Mouse (Mus musculus) midbrain, embryonic 12.5 days (tissue): ENCODE results near the gene Cmas. TPM values are rescaled to one million over a fixed set of nuclear protein-coding genes. Genes with fewer than 3 reads are reported as not detected.

ENCODE experiments used
- ATAC-seq: fragments of 200-750 bp; cut with Nextera tagmentation; 2 replicates; pipeline ENCODE4 v1.8.0; 2017; ENCODE audit warnings: low read depth, moderate TSS enrichment, moderate library complexity; ENCODE audit not compliant: low FRiP score
- H3K27ac ChIP-seq: fragments of 300-500 bp; sonication (generic); replicated peaks from 2 replicates; pipeline ENCODE4 v1.5.1; 2016; ENCODE audit warnings: mild to moderate bottlenecking
- H3K27me3 ChIP-seq: fragments of 300-500 bp; sonication (generic); 2 replicates; pipeline ENCODE4 v1.6.1; 2016; ENCODE audit warnings: mild to moderate bottlenecking
- H3K36me3 ChIP-seq: fragments of 300-500 bp; sonication (generic); 2 replicates; pipeline ENCODE4 v1.6.1; 2016
- H3K4me1 ChIP-seq: fragments of 300-500 bp; sonication (generic); 2 replicates; pipeline ENCODE4 v1.6.1; 2016
- H3K4me2 ChIP-seq: fragments of 300-500 bp; sonication (generic); replicated peaks from 2 replicates; pipeline ENCODE4 v1.6.1; 2016; ENCODE audit warnings: mild to moderate bottlenecking, moderate library complexity
- H3K4me3 ChIP-seq: fragments of 300-500 bp; sonication (generic); 2 replicates; pipeline ENCODE4 v1.5.1; 2016; ENCODE audit warnings: mild to moderate bottlenecking
- H3K9ac ChIP-seq: fragments of 300-500 bp; sonication (generic); replicated peaks from 2 replicates; pipeline ENCODE4 v1.6.1; 2016; ENCODE audit warnings: mild to moderate bottlenecking, moderate library complexity
- H3K9me3 ChIP-seq: fragments of 300-500 bp; sonication (generic); 2 replicates; pipeline ENCODE4 v1.6.1; 2016; ENCODE audit warnings: mild to moderate bottlenecking
- WGBS: fragments of 180-500 bp; shearing (Covaris S2); methylation state at CpG from one replicate; pipeline ENCODE4 v1.1.7; 2016; 5-methylcytosine and 5-hydroxymethylcytosine counted together
- polyA plus RNA-seq: library from polyadenylated mRNA; unstranded; fragments of >200 nt; fragmentation: Nextera tagmentation; extraction: Ambion mirVana; gene quantifications from 2 replicates; pipeline ENCODE4 v1.2.1, GENCODE M21; 2016

The Cmas gene
- polyA plus RNA-seq, 1 experiment from 2014 or later, result 138 TPM

- Histone ChIP-seq H3K36me3 (no peaks in the 10 kb centered on the region), H3K27ac (no peak overlapping the region), H3K4me2 (no peak overlapping the region), H3K4me1 (no peaks in the 10 kb centered on the region), H3K9ac (no peak overlapping the region), H3K4me3 (no peak overlapping the region), H3K9me3 (no peaks in the 10 kb centered on the region), H3K27me3 (no peaks in the 10 kb centered on the region)
- ATAC-seq, result peak; percentile 49; the same call in 1 of the 2 replicates
- WGBS, result 50% methylated on average over 8 of the region's 8 CpGs
Observed at GRCm38 (mm10) chr6:142735302-142736005, 21.0 kb upstream of the Cmas start.

- Histone ChIP-seq H3K27ac (no peak overlapping the region), H3K4me1 (no peaks in the 10 kb centered on the region), H3K9ac (no peak overlapping the region), H3K36me3 (no peaks in the 10 kb centered on the region), H3K9me3 (no peaks in the 10 kb centered on the region), H3K4me2 (no peak overlapping the region), H3K27me3 (no peaks in the 10 kb centered on the region), H3K4me3 (no peak overlapping the region)
- no peak for ATAC-seq
- WGBS, result 90% methylated on average over 2 of the region's 2 CpGs
Observed at GRCm38 (mm10) chr6:142738225-142738624, 18.3 kb upstream of the Cmas start.

- WGBS, result 87% methylated on average over 6 of the region's 6 CpGs
- no peak for ATAC-seq
- no peaks in the 10 kb centered on the region for H3K36me3 ChIP-seq
- no peaks in the 10 kb centered on the region for H3K9me3 ChIP-seq
- no peak overlapping the region for H3K9ac ChIP-seq
- H3K4me1 ChIP-seq, result no peaks in the 10 kb centered on the region
- H3K27me3 ChIP-seq, result no peaks in the 10 kb centered on the region
- no peak overlapping the region for H3K4me2 ChIP-seq
- H3K4me3 ChIP-seq, result no peak overlapping the region
- no peak overlapping the region for H3K27ac ChIP-seq
Observed at GRCm38 (mm10) chr6:142738637-142739036, 17.8 kb upstream of the Cmas start.

GRCm38 (mm10) chr6:142741763-142742162 is 14.7 kb upstream of the Cmas start:
- no peaks in the 10 kb centered on the region for H3K4me1 ChIP-seq
- H3K4me2 ChIP-seq, result no peak overlapping the region
- H3K4me3 ChIP-seq, result no peak overlapping the region
- no peaks in the 10 kb centered on the region for H3K9me3 ChIP-seq
- no peak for ATAC-seq
- WGBS, result 88% methylated on average over 6 of the region's 6 CpGs
- H3K27ac ChIP-seq, result no peak overlapping the region
- H3K9ac ChIP-seq, result no peak overlapping the region
- H3K36me3 ChIP-seq, result no peaks in the 10 kb centered on the region
- no peaks in the 10 kb centered on the region for H3K27me3 ChIP-seq

- Histone ChIP-seq H3K9me3 (no peaks in the 10 kb centered on the region), H3K9ac (no peak overlapping the region), H3K27ac (no peak overlapping the region), H3K4me3 (no peak overlapping the region), H3K4me2 (no peak overlapping the region), H3K27me3 (no peaks in the 10 kb centered on the region), H3K4me1 (no peaks in the 10 kb centered on the region), H3K36me3 (no peaks in the 10 kb centered on the region)
- ATAC-seq, result no peak
- 52% methylated on average over 4 of the region's 4 CpGs for WGBS
Observed at GRCm38 (mm10) chr6:142743193-142743592, 13.3 kb upstream of the Cmas start.

GRCm38 (mm10) chr6:142745484-142745883 is 11.0 kb upstream of the Cmas start:
- Histone ChIP-seq H3K27ac (no peak overlapping the region), H3K9me3 (no peaks in the 10 kb centered on the region), H3K4me2 (no peak overlapping the region), H3K4me1 (no peaks in the 10 kb centered on the region), H3K9ac (no peak overlapping the region), H3K36me3 (no peaks in the 10 kb centered on the region), H3K27me3 (no peaks in the 10 kb centered on the region), H3K4me3 (no peak overlapping the region)
- 94% methylated on average over 5 of the region's 5 CpGs for WGBS
- ATAC-seq, result no peak

GRCm38 (mm10) chr6:142746765-142747164 is 9.7 kb upstream of the Cmas start:
- no peaks in the 10 kb centered on the region for H3K9me3 ChIP-seq
- H3K27me3 ChIP-seq, result no peaks in the 10 kb centered on the region
- no peak overlapping the region for H3K9ac ChIP-seq
- no peaks in the 10 kb centered on the region for H3K36me3 ChIP-seq
- WGBS, result 84% methylated on average over 7 of the region's 7 CpGs
- no peak overlapping the region for H3K27ac ChIP-seq
- ATAC-seq, result no peak
- no peaks in the 10 kb centered on the region for H3K4me1 ChIP-seq
- no peak overlapping the region for H3K4me2 ChIP-seq
- no peak overlapping the region for H3K4me3 ChIP-seq

- no peaks in the 10 kb centered on the region for H3K27me3 ChIP-seq
- no peaks in the 10 kb centered on the region for H3K4me1 ChIP-seq
- 94% methylated on average over 2 of the region's 2 CpGs for WGBS
- H3K4me2 ChIP-seq, result no peak overlapping the region
- H3K9me3 ChIP-seq, result no peaks in the 10 kb centered on the region
- H3K36me3 ChIP-seq, result no peaks in the 10 kb centered on the region
- H3K4me3 ChIP-seq, result no peak overlapping the region
- H3K9ac ChIP-seq, result no peak overlapping the region
- no peak overlapping the region for H3K27ac ChIP-seq
- ATAC-seq, result no peak
Observed at GRCm38 (mm10) chr6:142747165-142747564, 9.3 kb upstream of the Cmas start.

GRCm38 (mm10) chr6:142748057-142748708 is 8.3 kb upstream of the Cmas start:
- Histone ChIP-seq H3K36me3 (no peaks in the 10 kb centered on the region), H3K9ac (no peak overlapping the region), H3K4me3 (no peak overlapping the region), H3K4me2 (no peak overlapping the region), H3K27me3 (peaks cover 4% of the 10 kb centered on the region; the same call in 1 of the 2 replicates), H3K27ac (no peak overlapping the region), H3K9me3 (no peaks in the 10 kb centered on the region), H3K4me1 (no peaks in the 10 kb centered on the region)
- WGBS, result 88% methylated on average over 8 of the region's 8 CpGs
- no peak for ATAC-seq

GRCm38 (mm10) chr6:142751365-142751764 is 5.1 kb upstream of the Cmas start:
- peaks cover 26% of the 10 kb centered on the region for H3K27me3 ChIP-seq
- H3K36me3 ChIP-seq, result no peaks in the 10 kb centered on the region
- no peak overlapping the region for H3K9ac ChIP-seq
- H3K27ac ChIP-seq, result no peak overlapping the region
- H3K9me3 ChIP-seq, result no peaks in the 10 kb centered on the region
- peak; percentile 36; the same call in 1 of the 2 replicates for ATAC-seq
- H3K4me1 ChIP-seq, result 0 out of 2 replicates have a peak, but pooled peaks cover 3% of the 10 kb centered on the region
- 55% methylated on average over 9 of the region's 9 CpGs for whole genome bisulfite sequencing
- H3K4me2 ChIP-seq, result no peak overlapping the region
- H3K4me3 ChIP-seq, result no peak overlapping the region

GRCm38 (mm10) chr6:142752331-142753246 is 3.9 kb upstream of the Cmas start:
- Histone ChIP-seq H3K4me2 (no peak overlapping the region), H3K27me3 (peaks cover 26% of the 10 kb centered on the region), H3K4me1 (peaks cover 6% of the 10 kb centered on the region), H3K27ac (no peak overlapping the region), H3K9ac (no peak overlapping the region), H3K9me3 (no peaks in the 10 kb centered on the region), H3K36me3 (no peaks in the 10 kb centered on the region), H3K4me3 (no peak overlapping the region)
- ATAC-seq, result no peak
- 46% methylated on average over 14 of the region's 14 CpGs for WGBS
